2 mouse cellular contexts compared by ENCODE assay signal in genomic region chr14:55604823-55605222, GRCm38 (mm10).
TF ChIP-seq lines count a peak whose summit lies in the region.

No protein-coding gene starts in this region.

TF ChIP-seq in CH12.LX, 34 proteins besides CTCF, POLR2A, EP300 and RAD21 (continued from another document):
- no peak for TF ChIP-seq MEF2A (IDR thresholded peaks at IDR 0.05; ENCODE audit: borderline replicate concordance, low read depth, low read length)

TF ChIP-seq in ES-E14, 5 proteins besides CTCF, POLR2A, EP300 and RAD21 (continued from another document):
- TF ChIP-seq HCFC1 (IDR thresholded peaks at IDR 0.05; ENCODE audit: borderline replicate concordance, insufficient read depth, low read length): no peak
